Mouse (Mus musculus) heart, adult 11 months (tissue): Measurements from ENCODE around the gene Stx1a.
"Not testable (repeated sequence)": the region's sequence is repeated elsewhere in the genome, so short reads cannot be mapped to it uniquely, and the experiment has no call there.

Experiments used
- DNase-seq: peaks from one replicate; pipeline ENCODE4 v3.0.0; 2022

The Stx1a gene

GRCm38 (mm10) chr5:135042105-135042788, 19.0 kb downstream of the Stx1a start:
- no peak for DNase-seq

GRCm38 (mm10) chr5:135044575-135044974, 21.3 kb downstream of the Stx1a start:
- no peak for DNase-seq

- DNase-seq: peak; percentile 87
These were observed 25.3 kb downstream of the Stx1a start for GRCm38 (mm10) chr5:135048539-135048938.

GRCm38 (mm10) chr5:135049268-135049667, 26.0 kb downstream of the Stx1a start:
- DNase-seq: not testable (repeated sequence)

GRCm38 (mm10) chr5:135053356-135053755, 30.1 kb downstream of the Stx1a start:
- DNase-seq: peak; percentile 88

- peak; percentile 100 for DNase-seq
These were observed 40.5 kb downstream of the Stx1a start, which contains the start of gene Dnajc30 for GRCm38 (mm10) chr5:135063629-135064381. Gene Dnajc30 (plus strand): TSS chr5:135064202.

GRCm38 (mm10) chr5:135064382-135064766, 41.1 kb downstream of the Stx1a start:
- no peak for DNase-seq

- peak; percentile 84 for DNase-seq
These were observed 41.7 kb downstream of the Stx1a start, which contains the start of gene Bud23 for GRCm38 (mm10) chr5:135064909-135065446. Gene Bud23 (minus strand): TSS chr5:135064959.

- DNase-seq: peak; percentile 84
These were observed 42.7 kb downstream of the Stx1a start for GRCm38 (mm10) chr5:135066008-135066407.

- DNase-seq: no peak
These were observed 47.2 kb downstream of the Stx1a start for GRCm38 (mm10) chr5:135070448-135070847.

GRCm38 (mm10) chr5:135072061-135072460, 48.8 kb downstream of the Stx1a start:
- no peak for DNase-seq

- DNase-seq: no peak
These were observed 49.4 kb downstream of the Stx1a start for GRCm38 (mm10) chr5:135072720-135073119.

GRCm38 (mm10) chr5:135073349-135074150, 50.3 kb downstream of the Stx1a start:
- DNase-seq: no peak

- DNase-seq: no peak
These were observed 52.4 kb downstream of the Stx1a start for GRCm38 (mm10) chr5:135075655-135076054.

GRCm38 (mm10) chr5:135076368-135076767, 53.1 kb downstream of the Stx1a start:
- peak; percentile 94 for DNase-seq

- DNase-seq: no peak
These were observed 53.7 kb downstream of the Stx1a start for GRCm38 (mm10) chr5:135076931-135077505.

GRCm38 (mm10) chr5:135077564-135078481, 54.5 kb downstream of the Stx1a start, which contains the start of gene Vps37d:
Gene Vps37d (minus strand): TSS chr5:135078266.
- peak; percentile 99 for DNase-seq

GRCm38 (mm10) chr5:135078482-135078810, 55.2 kb downstream of the Stx1a start:
- no peak for DNase-seq

- DNase-seq: no peak
These were observed 56.3 kb downstream of the Stx1a start for GRCm38 (mm10) chr5:135079578-135079977.

- no peak for DNase-seq
These were observed 57.3 kb downstream of the Stx1a start for GRCm38 (mm10) chr5:135080539-135080938.

- no peak for DNase-seq
These were observed 63.6 kb downstream of the Stx1a start for GRCm38 (mm10) chr5:135086871-135087270.

GRCm38 (mm10) chr5:135089653-135090052, 66.4 kb downstream of the Stx1a start, which contains the start of gene Mlxipl:
Gene Mlxipl (plus strand): TSS chr5:135089890.
- DNase-seq: no peak
